Mouse (Mus musculus): ENCODE results near the gene Bhlha15. TPM values are rescaled to one million over a fixed set of nuclear protein-coding genes. Genes with fewer than 3 reads are reported as not detected.

Bhlha15 gene
- total RNA-seq, 2 experiments from 2014 or later: 0.96 to 3.1 TPM

- DNase-seq (ENCODE audit: low spot score in 2 of 2): no peak
These were observed 40.1 kb downstream of the Bhlha15 start for GRCm38 (mm10) chr5:144230216-144230615.

- DNase-seq (ENCODE audit: low spot score in 2 of 2): no peak
These were observed 41.3 kb downstream of the Bhlha15 start for GRCm38 (mm10) chr5:144231410-144231809.

- DNase-seq (ENCODE audit: low spot score in 2 of 2): no peak
These were observed 42.4 kb downstream of the Bhlha15 start for GRCm38 (mm10) chr5:144232531-144232930.

- no peak for DNase-seq (ENCODE audit: low spot score in 2 of 2)
These were observed 44.1 kb downstream of the Bhlha15 start for GRCm38 (mm10) chr5:144234222-144234621.

GRCm38 (mm10) chr5:144234714-144235113 lies 44.6 kb downstream of the Bhlha15 start:
- DNase-seq (ENCODE audit: low spot score in 2 of 2): no peak

- DNase-seq (ENCODE audit: low spot score in 2 of 2): no peak
These were observed 48.9 kb downstream of the Bhlha15 start for GRCm38 (mm10) chr5:144238969-144239368.

Other genes starting within 250 kb of the Bhlha15 start
- gene Ccz1, start 175.4 kb upstream of the Bhlha15 start, total RNA-seq (2021): 10 to 100 TPM; 74.8 to 76.8 TPM
- not detected for gene Ocm, start 163.6 kb upstream of the Bhlha15 start, total RNA-seq (2021)
- gene Lmtk2, start 89.8 kb upstream of the Bhlha15 start, total RNA-seq (2021): 10 to 100 TPM; 26.1 to 26.2 TPM
- gene Tecpr1, start 33.3 kb downstream of the Bhlha15 start, total RNA-seq (2021): 10 to 100 TPM; 68.5 to 70.9 TPM
- 100 to 1,000 TPM; 102 to 108 TPM for gene Bri3, start 54.2 kb downstream of the Bhlha15 start, total RNA-seq (2021)
- gene Baiap2l1, start 167.8 kb downstream of the Bhlha15 start, total RNA-seq (2021): 1 to 10 TPM; 6.3 to 8.0 TPM

Measured in adrenal gland, postnatal 4 days (tissue).